Mouse (Mus musculus) mammary gland, adult 2 months (tissue): Measurements from ENCODE around the gene 4930578C19Rik. TPM values are rescaled to one million over a fixed set of nuclear protein-coding genes. Genes with fewer than 3 reads are reported as not detected.

Experiments used
- polyA plus RNA-seq: library from polyadenylated mRNA; depleted of rRNA; stranded (reverse); fragments of >200 nt; gene quantifications from 2 replicates; pipeline ENCODE4 v1.2.3, GENCODE M21; 2012; ENCODE audit warnings: low replicate concordance; rRNA removed

The 4930578C19Rik gene
- polyA plus RNA-seq: 5.4 and 6.6 TPM in 2 replicates

DNA sequence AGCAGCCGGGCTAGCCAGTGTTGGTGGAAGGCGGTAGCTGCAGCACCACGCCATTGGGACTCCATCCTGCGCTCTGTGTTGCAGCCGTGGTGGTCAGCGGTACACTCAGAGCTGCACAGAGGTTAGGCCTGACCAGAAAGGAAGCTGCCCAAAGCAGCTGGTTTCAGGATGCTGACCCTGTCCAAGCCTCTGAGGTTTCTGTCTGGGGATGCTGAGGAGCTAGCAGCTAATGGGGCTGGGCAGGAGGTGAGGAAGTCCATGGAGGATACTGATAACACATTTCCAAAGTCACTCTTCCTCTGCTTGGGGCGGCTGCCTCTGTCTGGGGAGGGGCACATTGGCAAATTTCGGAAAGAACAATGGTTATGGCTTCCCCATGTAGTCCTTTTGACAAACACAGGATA lies at the start of gene 4930578C19Rik:
Gene 4930578C19Rik, minus strand, starts transcription at position 200 of the 404 bp plus-strand sequence.

